ENCODE assay signal across 19 mouse cellular contexts in genomic region chr7:142342247-142342640, GRCm38 (mm10). TPM values are rescaled to one million over a fixed set of nuclear protein-coding genes. Genes with fewer than 3 reads are reported as not detected.
DNase-seq lines count a peak whose midpoint lies in the region; ATAC-seq and TF ChIP-seq lines count a peak whose summit lies in the region.
"Had no signal": no experiment of that assay in that cellular context is flagged by ENCODE, and none has a peak within 500 bp of the region (broad histone marks: within the 10 kb centered on the region; RNA-seq: fewer than 3 reads in every experiment).

No protein-coding gene starts in this region.

- H3K4me2 ChIP-seq in embryonic facial prominence, embryonic 14.5 days (ENCODE audit: low read depth, low read length) = no peak overlapping the region
- H3K4me2 ChIP-seq in kidney, embryonic 14.5 days (replicated peaks; ENCODE audit: low read depth, low read length) = no peak overlapping the region
- H3K4me2 ChIP-seq: heart, embryonic 11.5 days; hindbrain, embryonic 14.5 days had no signal

- peaks cover 57% of the 10 kb centered on the region for H3K4me1 ChIP-seq in bone marrow macrophage, adult 2 months (ENCODE audit: control insufficient read depth, insufficient read depth, low read length)
- H3K4me1 ChIP-seq in embryonic facial prominence, embryonic 14.5 days (ENCODE audit: control insufficient read depth, insufficient read depth, low read length) = no peaks in the 10 kb centered on the region
- H3K4me1 ChIP-seq in kidney, embryonic 14.5 days (ENCODE audit: control insufficient read depth, insufficient read depth, low read length) = peaks cover 14% of the 10 kb centered on the region

- no peak overlapping the region for H3K4me3 ChIP-seq in layer of hippocampus, adult 2 months
- no peak overlapping the region for H3K4me3 ChIP-seq in bone marrow macrophage, adult 2 months (ENCODE audit: insufficient read depth, low read length)
- no peak overlapping the region for H3K4me3 ChIP-seq in embryonic facial prominence, embryonic 14.5 days (ENCODE audit: low read depth, low read length)
- H3K4me3 ChIP-seq in kidney, embryonic 14.5 days (ENCODE audit: low read length) = no peak overlapping the region
- H3K4me3 ChIP-seq: gastrocnemius, adult 2 months had no signal

- no peak for TF ChIP-seq CTCF in layer of hippocampus, adult 2 months (conservative IDR thresholded peaks at IDR 0.05)
- no peak for TF ChIP-seq CTCF in bone marrow macrophage, adult 2 months (IDR thresholded peaks at IDR 0.05; ENCODE audit: low read depth, low read length)

- DNase-seq in layer of hippocampus, adult 2 months (ENCODE audit: low spot score in 2 of 2) = no peak
- DNase-seq in layer of hippocampus, adult 8-10 months (ENCODE audit: low spot score in 2 of 2) = no peak
- DNase-seq in embryonic facial prominence, embryonic 14.5 days (ENCODE audit: low spot score) = no peak
- no peak for DNase-seq in left cerebral cortex, postnatal 25 days (ENCODE audit: low spot score in 2 of 2)
- DNase-seq: adrenal gland, postnatal 36 days; gastrocnemius, adult 2 months; kidney, adult 18-20 months; midbrain, embryonic 14.5 days had no signal

- H3K36me3 ChIP-seq in embryonic facial prominence, embryonic 14.5 days (ENCODE audit: control insufficient read depth, insufficient read depth, low read length) = no peaks in the 10 kb centered on the region
- no peaks in the 10 kb centered on the region for H3K36me3 ChIP-seq in kidney, embryonic 14.5 days (ENCODE audit: control insufficient read depth, insufficient read depth, low read length)

- WGBS in embryonic facial prominence, embryonic 14.5 days = 66% methylated on average over 3 of the region's 3 CpGs
- 63% methylated on average over 3 of the region's 3 CpGs for WGBS in kidney, embryonic 14.5 days

- no peaks in the 10 kb centered on the region for H3K27me3 ChIP-seq in embryonic facial prominence, embryonic 14.5 days (replicated peaks; ENCODE audit: control insufficient read depth, insufficient read depth, low read length)
- H3K27me3 ChIP-seq in kidney, embryonic 14.5 days (ENCODE audit: control insufficient read depth, insufficient read depth, low read length) = no peaks in the 10 kb centered on the region

- intact Hi-C loops in left cerebral cortex, postnatal 25 days (cut with DNase I) = no loop called here

- peak overlapping the region; percentile 28; the same call in 1 of the 2 replicates for H3K27ac ChIP-seq in layer of hippocampus, adult 2 months
- peak overlapping the region; percentile 25 for H3K27ac ChIP-seq in bone marrow macrophage, adult 2 months (ENCODE audit: insufficient read depth, low read depth, low read length)
- H3K27ac ChIP-seq in embryonic facial prominence, embryonic 14.5 days (replicated peaks; ENCODE audit: low read depth, low read length) = peak overlapping the region; percentile 18; the same call in 1 of the 2 replicates
- no peak overlapping the region for H3K27ac ChIP-seq in kidney, embryonic 14.5 days (ENCODE audit: low read depth, low read length)
- H3K27ac ChIP-seq: gastrocnemius, adult 2 months; hindbrain, embryonic 14.5 days had no signal

- no peak for TF ChIP-seq POLR2A in bone marrow macrophage, adult 2 months (IDR thresholded peaks at IDR 0.05; ENCODE audit: borderline replicate concordance, low read depth, low read length)

- no peak overlapping the region for H3K9ac ChIP-seq in embryonic facial prominence, embryonic 14.5 days (ENCODE audit: low read depth, low read length)
- no peak overlapping the region for H3K9ac ChIP-seq in kidney, embryonic 14.5 days (ENCODE audit: low read depth, low read length)
- H3K9ac ChIP-seq: hindbrain, embryonic 14.5 days had no signal

- no peak for ATAC-seq in embryonic facial prominence, embryonic 14.5 days (ENCODE audit: low read depth)
- ATAC-seq in monocyte, adult 5-6 weeks (replicated peaks; ENCODE audit: insufficient number of reproducible peaks, low FRiP score, low TSS enrichment, poor library complexity, severe bottlenecking) = peak; percentile 70
- no peak for ATAC-seq in kidney, embryonic 14.5 days (ENCODE audit: low FRiP score, low TSS enrichment)
- ATAC-seq: forebrain, embryonic 16.5 days had no signal

- no peaks in the 10 kb centered on the region for H3K9me3 ChIP-seq in embryonic facial prominence, embryonic 14.5 days (ENCODE audit: control insufficient read depth, low read length)
- no peaks in the 10 kb centered on the region for H3K9me3 ChIP-seq in kidney, embryonic 14.5 days (ENCODE audit: control insufficient read depth, low read length)

RNA-seq across cellular contexts. Expression of gene Ifitm10, which starts 31.3 kb away (rescaled TPM):
- 10 to 100 TPM; 35.3 to 38.6 TPM for total RNA-seq in layer of hippocampus, adult 2 months (2021)
- total RNA-seq in layer of hippocampus, adult 8-10 months (2022) = 10 to 100 TPM; 33.3 to 40.3 (median 35.8) TPM
- 0.59 TPM in 1 of 2 replicates, not detected in the other for polyA plus RNA-seq in bone marrow macrophage, adult 2 months (2012; ENCODE audit: insufficient read depth, insufficient read length, missing spikeins)
- polyA plus RNA-seq in embryonic facial prominence, embryonic 14.5 days (2014; fragmentation: Nextera tagmentation; extraction: Ambion mirVana) = 3.0 and 3.3 TPM in 2 replicates
- 10.2 to 46.5 TPM (median 13.9 TPM) in 3 replicates for total RNA-seq in monocyte, adult 5-6 weeks (2017)
- total RNA-seq in left cerebral cortex, postnatal 25 days (2021) = 10 to 100 TPM; 26.4 to 28.8 TPM
- polyA plus RNA-seq in kidney, embryonic 14.5 days (2014; fragmentation: Nextera tagmentation; extraction: Ambion mirVana) = 1.4 and 1.7 TPM in 2 replicates

RNA-seq across cellular contexts. Expression of gene Krtap5-4, which starts 38.9 kb away (rescaled TPM):
- not detected for total RNA-seq in layer of hippocampus, adult 2 months (2021)
- not detected for total RNA-seq in layer of hippocampus, adult 8-10 months (2022)
- polyA plus RNA-seq in bone marrow macrophage, adult 2 months (2012; ENCODE audit: insufficient read depth, insufficient read length, missing spikeins) = not detected in 2 replicates
- polyA plus RNA-seq in embryonic facial prominence, embryonic 14.5 days (2014; fragmentation: Nextera tagmentation; extraction: Ambion mirVana) = not detected in 2 replicates
- not detected in 3 replicates for total RNA-seq in monocyte, adult 5-6 weeks (2017)
- total RNA-seq in left cerebral cortex, postnatal 25 days (2021) = not detected
- polyA plus RNA-seq in kidney, embryonic 14.5 days (2014; fragmentation: Nextera tagmentation; extraction: Ambion mirVana) = not detected in 2 replicates
- total RNA-seq: adrenal gland, postnatal 36 days; gastrocnemius, adult 2 months; layer of hippocampus, postnatal 10 days; left cerebral cortex, postnatal 14 days had no signal
- polyA plus RNA-seq: CD4-positive, CD25-positive, alpha-beta regulatory T cell, adult 4 months; cortical plate, adult 2 months; forebrain, embryonic 16.5 days; hindbrain, embryonic 14.5 days; lung, embryonic 16.5 days; midbrain, embryonic 14.5 days had no signal

RNA-seq across cellular contexts. Expression of gene Gm49369, which starts 40.2 kb away (rescaled TPM):
- total RNA-seq in layer of hippocampus, adult 2 months (2021) = 1 to 10 TPM in 1 of 2 experiments, not detected in 1; 4.4 TPM
- 10 to 100 TPM in 2 of 4 experiments, 1 to 10 TPM in 2; 2.0 to 27.5 (median 16.4) TPM for total RNA-seq in layer of hippocampus, adult 8-10 months (2022)
- 1.1 TPM in 1 of 2 replicates, not detected in the other for polyA plus RNA-seq in bone marrow macrophage, adult 2 months (2012; ENCODE audit: insufficient read depth, insufficient read length, missing spikeins)
- polyA plus RNA-seq in embryonic facial prominence, embryonic 14.5 days (2014; fragmentation: Nextera tagmentation; extraction: Ambion mirVana) = 0.46 TPM in 1 of 2 replicates, not detected in the other
- total RNA-seq in monocyte, adult 5-6 weeks (2017) = 242 to 452 TPM (median 290 TPM) in 3 replicates
- 1 to 10 TPM in 1 of 2 experiments, under 1 TPM in 1; 0.57 to 6.8 TPM for total RNA-seq in left cerebral cortex, postnatal 25 days (2021)
- polyA plus RNA-seq in kidney, embryonic 14.5 days (2014; fragmentation: Nextera tagmentation; extraction: Ambion mirVana) = not detected in 2 replicates
- polyA plus RNA-seq: CD4-positive, CD25-positive, alpha-beta regulatory T cell, adult 4 months; forebrain, embryonic 16.5 days; heart, embryonic 11.5 days; hindbrain, embryonic 14.5 days had no signal

RNA-seq across cellular contexts. Expression of gene Krtap5-1, which starts 45.3 kb away (rescaled TPM):
- total RNA-seq in layer of hippocampus, adult 2 months (2021) = not detected
- total RNA-seq in layer of hippocampus, adult 8-10 months (2022) = not detected
- not detected in 2 replicates for polyA plus RNA-seq in bone marrow macrophage, adult 2 months (2012; ENCODE audit: insufficient read depth, insufficient read length, missing spikeins)
- polyA plus RNA-seq in embryonic facial prominence, embryonic 14.5 days (2014; fragmentation: Nextera tagmentation; extraction: Ambion mirVana) = not detected in 2 replicates
- total RNA-seq in monocyte, adult 5-6 weeks (2017) = not detected in 3 replicates
- total RNA-seq in left cerebral cortex, postnatal 25 days (2021) = not detected
- polyA plus RNA-seq in kidney, embryonic 14.5 days (2014; fragmentation: Nextera tagmentation; extraction: Ambion mirVana) = not detected in 2 replicates
- total RNA-seq: adrenal gland, postnatal 36 days; gastrocnemius, adult 2 months; layer of hippocampus, postnatal 10 days; left cerebral cortex, postnatal 14 days had no signal
- polyA plus RNA-seq: CD4-positive, CD25-positive, alpha-beta regulatory T cell, adult 4 months; cortical plate, adult 2 months; forebrain, embryonic 16.5 days; heart, embryonic 11.5 days; hindbrain, embryonic 14.5 days; lung, embryonic 16.5 days; midbrain, embryonic 14.5 days had no signal

RNA-seq across cellular contexts. Expression of gene Ctsd, which starts 45.6 kb away (rescaled TPM):
- 100 to 1,000 TPM; 291 to 297 TPM for total RNA-seq in layer of hippocampus, adult 2 months (2021)
- total RNA-seq in layer of hippocampus, adult 8-10 months (2022) = 1,000 to 10,000 TPM in 2 of 4 experiments, 100 to 1,000 TPM in 2; 302 to 1,974 (median 897) TPM
- 2,800 and 3,060 TPM in 2 replicates for polyA plus RNA-seq in bone marrow macrophage, adult 2 months (2012; ENCODE audit: insufficient read depth, insufficient read length, missing spikeins)
- 342 and 350 TPM in 2 replicates for polyA plus RNA-seq in embryonic facial prominence, embryonic 14.5 days (2014; fragmentation: Nextera tagmentation; extraction: Ambion mirVana)
- total RNA-seq in monocyte, adult 5-6 weeks (2017) = 304 to 518 TPM (median 326 TPM) in 3 replicates
- total RNA-seq in left cerebral cortex, postnatal 25 days (2021) = 100 to 1,000 TPM; 318 to 337 TPM
- polyA plus RNA-seq in kidney, embryonic 14.5 days (2014; fragmentation: Nextera tagmentation; extraction: Ambion mirVana) = 223 and 260 TPM in 2 replicates
